Mouse (Mus musculus) CH12.LX (cell line): ENCODE data around the gene Scfd2. TPM values are rescaled to one million over a fixed set of nuclear protein-coding genes. Genes with fewer than 3 reads are reported as not detected.

Experiments
- DNase-seq: peaks from one replicate; pipeline ENCODE4 v3.0.0-alpha.2; 2013; ENCODE audit errors: extremely low read depth
- H3K27ac ChIP-seq: 2 replicates; pipeline ENCODE4 v1.5.1; 2012; ENCODE audit warnings: low read depth, mild to moderate bottlenecking, control low read depth, moderate library complexity; ENCODE audit not compliant: insufficient read depth
- H3K27me3 ChIP-seq: replicated peaks from 2 replicates; pipeline ENCODE3; 2012; ENCODE audit warnings: inconsistent platforms
- H3K36me3 ChIP-seq, 2 experiments: replicated peaks in 1 of 2; 2 replicates each; pipeline versions ENCODE3 to v1.6.1; 2012; ENCODE audit warnings: inconsistent platforms in 1 of 2, low read length in 1 of 2, mild to moderate bottlenecking in 1 of 2, mixed read lengths in 1 of 2, moderate library complexity in 1 of 2; ENCODE audit not compliant: control insufficient read depth in 1 of 2, insufficient read depth in 1 of 2
- H3K4me1 ChIP-seq, 2 experiments: 2 replicates each; pipeline ENCODE4 v1.6.1; 2012; ENCODE audit warnings: inconsistent platforms in 1 of 2, moderate library complexity in 1 of 2; ENCODE audit not compliant: insufficient read depth in 2 of 2, control insufficient read depth in 1 of 2
- H3K4me2 ChIP-seq: 2 replicates; pipeline ENCODE4 v1.6.1; 2012; ENCODE audit warnings: low read depth, mild to moderate bottlenecking, control low read depth; ENCODE audit not compliant: poor library complexity, insufficient read depth, severe bottlenecking
- H3K4me3 ChIP-seq, 3 experiments: fragments of 150-350 bp in 1 of 3; sonication (generic) in 1 of 3; replicated peaks in 1 of 3; 2 replicates each; pipeline versions ENCODE3 to v1.5.1; 2011 to 2012; ENCODE audit warnings: low read depth in 2 of 3, low read length in 2 of 3, mild to moderate bottlenecking in 2 of 3, moderate library complexity in 2 of 3, control low read depth in 1 of 3, improper control_type of control experiment in 1 of 3, inconsistent platforms in 1 of 3, mixed read lengths in 1 of 3; ENCODE audit not compliant: poor library complexity in 1 of 3
- H3K79me2 ChIP-seq: replicated peaks from 2 replicates; pipeline ENCODE4 v1.6.1; 2012; ENCODE audit warnings: mild to moderate bottlenecking, moderate library complexity; ENCODE audit not compliant: control insufficient read depth, poor library complexity, insufficient read depth, severe bottlenecking; ENCODE audit errors: extremely low read depth
- H3K9ac ChIP-seq: 2 replicates; pipeline ENCODE4 v1.6.1; 2012; ENCODE audit warnings: low read depth, mild to moderate bottlenecking, control low read depth, moderate library complexity; ENCODE audit not compliant: insufficient read depth
- H3K9me3 ChIP-seq: replicated peaks from 2 replicates; pipeline ENCODE3; 2012; ENCODE audit warnings: low read length, inconsistent platforms, mixed read lengths
- ELF1 ChIP-seq: IDR thresholded peaks from 2 replicates; pipeline ENCODE4 v1.6.1; 2014; ENCODE audit warnings: low read depth, mild to moderate bottlenecking, inconsistent platforms, low read length, improper control_type of control experiment
- MAFK ChIP-seq: IDR thresholded peaks from 2 replicates; pipeline ENCODE4 v1.6.1; 2011; ENCODE audit warnings: low read length, improper control_type of control experiment; ENCODE audit not compliant: insufficient replicate concordance
- MEF2A ChIP-seq: IDR thresholded peaks from 2 replicates; pipeline ENCODE4 v1.6.1; 2014; ENCODE audit warnings: low read depth, mild to moderate bottlenecking, inconsistent platforms, low read length, improper control_type of control experiment, borderline replicate concordance
- NELFE ChIP-seq: IDR thresholded peaks from 2 replicates; pipeline ENCODE4 v1.6.1; 2011; ENCODE audit warnings: low read depth, low read length, improper control_type of control experiment
- PAX5 ChIP-seq: IDR thresholded peaks from 2 replicates; pipeline ENCODE4 v1.6.1; 2012; ENCODE audit warnings: low read length, inconsistent platforms, mixed read lengths
- RCOR1 ChIP-seq: conservative IDR thresholded peaks from 2 replicates; pipeline ENCODE4 v1.6.1; 2012; ENCODE audit warnings: low read depth, mild to moderate bottlenecking, inconsistent platforms, low read length, improper control_type of control experiment
- SIN3A ChIP-seq: IDR thresholded peaks from 2 replicates; pipeline ENCODE4 v1.6.1; 2012; ENCODE audit warnings: low read length, improper control_type of control experiment, inconsistent platforms
- TBP ChIP-seq: conservative IDR thresholded peaks from 2 replicates; pipeline ENCODE4 v1.6.1; 2011; ENCODE audit warnings: low read depth, low read length, improper control_type of control experiment
- USF2 ChIP-seq: conservative IDR thresholded peaks from 2 replicates; pipeline ENCODE4 v1.6.1; 2011; ENCODE audit warnings: low read depth, low read length, improper control_type of control experiment
- dilution Hi-C: fragments of 300-500 bp; cut with MboI; formaldehyde crosslinking; loops from 2 replicates; pipeline ENCODE4 v1.14.3; 2020; ENCODE audit warnings: low sequenced_read_pairs; ENCODE audit not compliant: extremely low pct_unique_long_range_greater_than_20kb, extremely low pct_ligation_motif_present
- in situ Hi-C: fragments of 300-500 bp; cut with MboI; formaldehyde crosslinking; loops from 3 replicates; pipeline ENCODE4 v1.14.3; 2019; ENCODE audit warnings: low sequenced_read_pairs, low pct_ligation_motif_present, low pct_unique_long_range_greater_than_20kb, mixed read lengths
- polyA plus RNA-seq: library from polyadenylated mRNA; unstranded; fragments of >175 nt; gene quantifications from 2 replicates; pipeline ENCODE4 v1.2.1, GENCODE M21; 2012; ENCODE audit warnings: low read depth; ENCODE audit not compliant: insufficient read length
- total RNA-seq, 2 experiments: library from RNA; depleted of rRNA; stranded (reverse); fragments of 300-350 nt in 1 of 2; fragments of >200 nt in 1 of 2; gene quantifications; 2 replicates each; pipeline ENCODE4 v1.2.3; 2012 to 2014

The Scfd2 gene
- total and polyA plus RNA-seq, 3 experiments: 13.2 to 18.0 (median 14.4) TPM

GRCm38 (mm10) chr5:74266476-74266819, 265.1 kb downstream of the Scfd2 start:
- in situ Hi-C loops: no loop called here
- H3K9me3 ChIP-seq: no peaks in the 10 kb centered on the region
- H3K36me3 ChIP-seq: no peaks in the 10 kb centered on the region
- TF ChIP-seq SIN3A (no peak), NELFE (no peak), TBP (no peak), USF2 (no peak), MEF2A (no peak), PAX5 (no peak), RCOR1 (no peak)
- H3K27me3 ChIP-seq: no peaks in the 10 kb centered on the region
- no peaks in the 10 kb centered on the region for H3K79me2 ChIP-seq
- no peak overlapping the region for H3K27ac ChIP-seq
- dilution Hi-C loops: no loop called here
- no peak for DNase-seq
- no peak overlapping the region for H3K4me3 ChIP-seq
- no peak overlapping the region for H3K4me2 ChIP-seq
- H3K9ac ChIP-seq: no peak overlapping the region
- peaks cover 5 to 23% of the 10 kb centered on the region in 2 experiments; a peak in 3 of 4 replicates for H3K4me1 ChIP-seq

DNA sequence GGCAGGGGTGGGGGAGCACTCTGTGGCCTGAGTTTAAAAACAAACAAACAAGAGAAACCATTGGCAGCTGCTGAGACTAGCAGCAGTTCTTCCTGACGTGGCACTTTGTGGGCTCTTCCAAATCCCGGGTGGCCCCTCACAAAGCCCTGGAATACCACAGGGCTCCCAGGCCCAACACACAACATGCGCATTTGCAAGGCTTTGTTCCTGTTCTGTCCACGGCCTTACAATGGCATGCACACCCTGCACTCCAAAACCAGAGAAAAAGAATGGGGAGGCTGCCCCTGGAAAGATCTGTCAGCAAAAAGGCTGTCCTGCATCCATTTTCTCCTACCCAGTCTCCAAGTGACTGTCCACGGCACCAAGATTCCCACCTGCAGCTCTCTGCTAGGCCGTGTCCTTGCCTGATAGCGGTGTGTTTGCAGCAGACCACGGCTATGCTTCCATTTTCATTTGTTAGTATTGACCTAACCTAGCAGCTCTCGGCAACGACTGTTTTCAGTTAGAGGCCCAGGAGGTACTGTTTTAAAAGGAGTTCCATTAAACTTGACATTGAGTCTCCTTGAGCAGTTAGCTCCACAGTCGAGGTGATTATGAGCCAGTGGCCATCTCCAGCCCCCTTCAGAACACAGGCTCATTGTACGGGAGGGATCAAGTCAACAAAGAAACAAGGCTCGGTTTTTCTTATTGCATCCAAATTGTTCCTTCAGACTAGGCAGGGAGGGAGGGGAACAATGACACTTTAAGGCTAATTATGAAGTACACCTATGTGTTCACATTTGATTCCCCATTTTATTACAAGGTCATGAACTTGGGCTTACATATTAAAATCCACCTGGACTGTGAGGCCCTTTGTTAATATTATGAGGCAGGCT, 265.7 kb downstream of the Scfd2 start:
- Histone ChIP-seq H3K9me3 (no peaks in the 10 kb centered on the region), H3K9ac (no peak overlapping the region), H3K4me3 (no peak overlapping the region), H3K4me1 (peaks cover 5 to 30% of the 10 kb centered on the region in 2 experiments; a peak in 3 of 4 replicates), H3K4me2 (no peak overlapping the region), H3K79me2 (no peaks in the 10 kb centered on the region), H3K27ac (no peak overlapping the region), H3K27me3 (no peaks in the 10 kb centered on the region), H3K36me3 (no peaks in the 10 kb centered on the region)
- in situ Hi-C loops: no loop called here
- DNase-seq: no peak
- dilution Hi-C loops: no loop called here
- TF ChIP-seq MAFK: no peak

GRCm38 (mm10) chr5:74265151-74265550, 266.4 kb downstream of the Scfd2 start:
- H3K9ac ChIP-seq: no peak overlapping the region
- H3K4me3 ChIP-seq: no peak overlapping the region
- no peak for TF ChIP-seq ELF1
- in situ Hi-C loops (no loop called here), dilution Hi-C loops (no loop called here)
- no peaks in the 10 kb centered on the region for H3K27me3 ChIP-seq
- no peaks in the 10 kb centered on the region for H3K79me2 ChIP-seq
- H3K4me1 ChIP-seq: peaks cover 5 to 36% of the 10 kb centered on the region in 2 experiments; a peak in 3 of 4 replicates
- no peaks in the 10 kb centered on the region for H3K36me3 ChIP-seq
- DNase-seq: no peak
- H3K27ac ChIP-seq: no peak overlapping the region
- no peak overlapping the region for H3K4me2 ChIP-seq
- H3K9me3 ChIP-seq: no peaks in the 10 kb centered on the region
